8 mouse cellular contexts compared by ENCODE assay signal in genomic region chr17:12118561-12118925, GRCm38 (mm10). TPM values are rescaled to one million over a fixed set of nuclear protein-coding genes. Genes with fewer than 3 reads are reported as not detected.
DNase-seq lines count a peak whose midpoint lies in the region; ATAC-seq and TF ChIP-seq lines count a peak whose summit lies in the region.

Gene Agpat4, plus strand, starts transcription at chr17:12118704.

- H3K9me3 ChIP-seq in hindbrain, embryonic 15.5 days, result no peaks in the 10 kb centered on the region

- H3K4me1 ChIP-seq in hindbrain, embryonic 15.5 days (replicated peaks), result peaks cover 23% of the 10 kb centered on the region

- peak within 1 kb of the TSS; percentile 62 for H3K9ac ChIP-seq in hindbrain, embryonic 15.5 days

- H3K4me2 ChIP-seq in hindbrain, embryonic 15.5 days, result peak within 1 kb of the TSS; percentile 98

- H3K27me3 ChIP-seq in hindbrain, embryonic 15.5 days, result no peaks in the 10 kb centered on the region

- H3K4me3 ChIP-seq in gastrocnemius, adult 2 months, result peak within 1 kb of the TSS; percentile 75
- H3K4me3 ChIP-seq in hindbrain, embryonic 15.5 days, result peak within 1 kb of the TSS; percentile 73
- peak within 1 kb of the TSS; percentile 68 for H3K4me3 ChIP-seq in left cerebral cortex, adult 2 months

- intact Hi-C loops in gastrocnemius, adult 2 months (cut with DNase I), result no loop called here
- intact Hi-C loops in left cerebral cortex, adult 2 months (cut with DNase I), result loop anchor here (2.0 kb wide), 2 partner anchors 76 to 94 kb away; no protein-coding TSS in a partner anchor

- under 1% methylated on average over 13 of the region's 13 CpGs for WGBS in hindbrain, embryonic 15.5 days

- no peaks in the 10 kb centered on the region for H3K36me3 ChIP-seq in hindbrain, embryonic 15.5 days

- no peak for TF ChIP-seq CTCF in gastrocnemius, adult 2 months (IDR thresholded peaks at IDR 0.05)
- no peak for TF ChIP-seq CTCF in left cerebral cortex, adult 2 months (IDR thresholded peaks at IDR 0.05)

- peak; percentile 67 for ATAC-seq in erythroblast, adult 5-6 weeks (replicated peaks; ENCODE audit: low FRiP score, poor library complexity, severe bottlenecking)
- peak; percentile 70 for ATAC-seq in hindbrain, embryonic 15.5 days (ENCODE audit: low FRiP score, low read depth)

- peak; percentile 57 for DNase-seq in gastrocnemius, adult 2 months
- no peak for DNase-seq in gastrocnemius, postnatal 25 days
- DNase-seq in adrenal gland, postnatal 36 days, result peak; percentile 48 to 64
- DNase-seq in left cerebral cortex, adult 2 months (ENCODE audit: extremely low spot score in 1 of 2, low spot score in 2 of 2), result peak; percentile 41 to 44
- peak; percentile 36 for DNase-seq in lung, postnatal 25 days (ENCODE audit: low spot score)
- DNase-seq in right cerebral cortex, postnatal 14 days, result peak; percentile 27

- peak within 1 kb of the TSS; percentile 87 for H3K27ac ChIP-seq in gastrocnemius, adult 2 months
- peak within 1 kb of the TSS; percentile 86 for H3K27ac ChIP-seq in hindbrain, embryonic 15.5 days (replicated peaks)
- H3K27ac ChIP-seq in left cerebral cortex, adult 2 months, result peak within 1 kb of the TSS; percentile 94

RNA-seq across cellular contexts. Expression of gene Agpat4, which starts in this region (rescaled TPM):
- total RNA-seq in gastrocnemius, adult 2 months (2021), result 1 to 10 TPM; 2.0 to 3.0 TPM
- 1 to 10 TPM; 2.3 to 2.7 TPM for total RNA-seq in gastrocnemius, postnatal 25 days (2021)
- total RNA-seq in adrenal gland, postnatal 36 days (2021), result 10 to 100 TPM; 40.7 to 66.7 TPM
- total RNA-seq in erythroblast, adult 5-6 weeks (2015; ENCODE audit: low replicate concordance), result 73.6 and 79.0 TPM in 2 replicates
- 99.3 and 133 TPM in 2 replicates for total RNA-seq in erythroblast, adult 5-6 weeks (2017; ENCODE audit: low replicate concordance)
- 62.0 and 63.4 TPM in 2 replicates for polyA plus RNA-seq in hindbrain, embryonic 15.5 days (2015; fragmentation: Nextera tagmentation; extraction: Ambion mirVana)
- 10 to 100 TPM; 55.8 to 59.3 TPM for total RNA-seq in left cerebral cortex, adult 2 months (2021)

Comparison
In these comparisons a context has a peak if more than half of its experiments do, and no peak if none do; other contexts are left out.
1. RNA of gene Agpat4 (total RNA-seq): 73.6 to 133 TPM in erythroblast, adult 5-6 weeks, 40.7 to 66.7 TPM in adrenal gland, postnatal 36 days and 55.8 to 59.3 TPM in left cerebral cortex, adult 2 months; 2.0 to 3.0 TPM in gastrocnemius, adult 2 months and 2.3 to 2.7 TPM in gastrocnemius, postnatal 25 days; every median in the first group is over 10 times any median in the second.
2. Peak in every context shown above with its lines, with median percentiles within 50 percentile points of each other: H3K27ac ChIP-seq and H3K4me3 ChIP-seq.